Mouse (Mus musculus) midbrain, embryonic 13.5 days (tissue): ENCODE measurements around the gene Cep57l1. TPM values are rescaled to one million over a fixed set of nuclear protein-coding genes. Genes with fewer than 3 reads are reported as not detected.

ENCODE experiments used
- ATAC-seq: fragments of 200-750 bp; cut with Nextera tagmentation; 2 replicates; pipeline ENCODE4 v1.8.0; 2017; ENCODE audit warnings: mild to moderate bottlenecking, moderate TSS enrichment, moderate library complexity
- H3K27ac ChIP-seq: fragments of 300-500 bp; sonication (generic); 2 replicates; pipeline ENCODE4 v1.5.1; 2015; ENCODE audit warnings: inconsistent platforms, mild to moderate bottlenecking, moderate library complexity
- H3K27me3 ChIP-seq: fragments of 300-500 bp; sonication (generic); 2 replicates; pipeline ENCODE4 v1.6.1; 2015; ENCODE audit warnings: mild to moderate bottlenecking, inconsistent platforms
- H3K36me3 ChIP-seq: fragments of 300-500 bp; sonication (generic); 2 replicates; pipeline ENCODE4 v1.6.1; 2015; ENCODE audit warnings: mild to moderate bottlenecking, inconsistent platforms
- H3K4me1 ChIP-seq: fragments of 300-500 bp; sonication (generic); replicated peaks from 2 replicates; pipeline ENCODE4 v1.6.1; 2015; ENCODE audit warnings: inconsistent platforms
- H3K4me2 ChIP-seq: fragments of 300-500 bp; sonication (generic); replicated peaks from 2 replicates; pipeline ENCODE4 v1.6.1; 2015; ENCODE audit warnings: moderate library complexity, mild to moderate bottlenecking, inconsistent platforms
- H3K4me3 ChIP-seq: fragments of 300-500 bp; sonication (generic); replicated peaks from 2 replicates; pipeline ENCODE4 v1.5.1; 2015; ENCODE audit warnings: mild to moderate bottlenecking, inconsistent platforms
- H3K9ac ChIP-seq: fragments of 300-500 bp; sonication (generic); replicated peaks from 2 replicates; pipeline ENCODE4 v1.6.1; 2015; ENCODE audit warnings: mild to moderate bottlenecking, inconsistent platforms
- H3K9me3 ChIP-seq: fragments of 300-500 bp; sonication (generic); 2 replicates; pipeline ENCODE4 v1.6.1; 2016; ENCODE audit warnings: mild to moderate bottlenecking, inconsistent platforms
- WGBS: fragments of 180-500 bp; shearing (Covaris S2); methylation state at CpG from one replicate; pipeline ENCODE4 v1.1.7; 2015; 5-methylcytosine and 5-hydroxymethylcytosine counted together
- polyA plus RNA-seq: library from polyadenylated mRNA; unstranded; fragments of >200 nt; fragmentation: Nextera tagmentation; extraction: Ambion mirVana; gene quantifications from 2 replicates; pipeline ENCODE4 v1.2.1, GENCODE M21; 2015

The Cep57l1 gene
- polyA plus RNA-seq, 1 experiment from 2014 or later: 16.5 TPM

DNA sequence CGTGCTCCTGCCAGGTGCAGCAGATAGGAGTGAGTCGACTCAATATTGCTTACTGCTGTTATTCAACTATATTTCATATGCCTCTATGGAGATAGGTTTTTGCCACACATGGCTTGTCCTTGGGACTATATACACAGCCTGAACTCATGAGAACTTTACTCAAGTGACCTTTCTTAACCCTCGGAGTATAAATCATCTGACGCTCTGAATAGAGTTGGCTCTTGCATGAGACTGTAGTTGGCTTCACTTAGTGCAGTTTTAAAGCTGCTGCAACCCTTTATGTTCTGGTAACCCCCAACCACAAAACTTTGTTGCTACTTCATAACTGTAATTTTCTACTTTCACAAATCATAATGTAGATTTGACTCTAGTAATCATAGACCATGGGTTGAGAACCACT, 77.7 kb downstream of the Cep57l1 start:
- no peak overlapping the region for H3K4me3 ChIP-seq
- H3K27ac ChIP-seq: no peak overlapping the region
- no peak overlapping the region for H3K4me2 ChIP-seq
- 93% methylated on average over 4 of the region's 4 CpGs for WGBS
- H3K36me3 ChIP-seq: peaks cover 14% of the 10 kb centered on the region
- peaks cover 9% of the 10 kb centered on the region; the same call in 1 of the 2 replicates for H3K4me1 ChIP-seq
- no peaks in the 10 kb centered on the region for H3K9me3 ChIP-seq
- no peak overlapping the region for H3K9ac ChIP-seq
- no peaks in the 10 kb centered on the region for H3K27me3 ChIP-seq
- no peak for ATAC-seq

DNA sequence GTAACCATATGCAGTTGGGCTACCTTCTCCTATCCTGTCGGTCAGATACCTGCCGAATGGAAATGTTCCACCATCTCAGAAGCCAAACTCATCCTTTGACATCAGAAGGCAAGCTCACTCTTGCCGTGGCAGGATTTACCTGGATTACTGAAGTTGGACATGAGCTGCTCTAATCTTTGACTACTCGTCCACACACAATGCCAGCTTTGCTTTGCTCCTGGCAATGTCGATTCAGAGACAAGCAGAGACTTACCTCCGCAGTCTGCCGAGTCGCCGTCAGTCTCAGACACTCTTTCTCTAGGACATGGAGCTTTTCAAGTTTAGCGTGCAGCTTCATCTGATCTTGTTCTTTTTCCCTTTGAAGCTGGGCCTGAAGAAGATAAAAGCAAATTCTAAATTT, 78.9 kb downstream of the Cep57l1 start:
- Histone ChIP-seq H3K4me3 (no peak overlapping the region), H3K27me3 (no peaks in the 10 kb centered on the region), H3K9ac (no peak overlapping the region), H3K36me3 (peaks cover 14% of the 10 kb centered on the region), H3K4me2 (no peak overlapping the region), H3K9me3 (no peaks in the 10 kb centered on the region), H3K4me1 (peaks cover 7% of the 10 kb centered on the region; the same call in 1 of the 2 replicates), H3K27ac (no peak overlapping the region)
- no peak for ATAC-seq
- 94% methylated on average over 10 of the region's 10 CpGs for WGBS

DNA sequence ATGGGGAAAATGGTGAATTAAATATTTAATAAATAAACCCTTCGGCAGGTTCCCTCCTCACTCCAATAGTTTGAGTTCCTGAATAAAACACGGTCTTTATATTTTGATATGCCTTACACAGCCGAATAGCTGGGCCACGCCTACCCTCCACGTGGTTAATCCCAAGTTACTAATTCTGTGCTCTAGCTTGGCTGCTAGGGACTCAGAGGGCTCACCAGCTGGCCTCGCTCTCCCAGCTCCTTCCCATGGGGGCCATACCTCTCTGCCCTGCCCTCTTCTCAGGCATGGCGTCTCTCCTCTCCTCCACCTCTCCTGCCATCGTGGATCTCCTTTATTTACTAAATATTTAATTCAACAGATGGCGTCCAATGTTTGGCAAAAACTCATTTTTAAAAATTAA, 83.5 kb downstream of the Cep57l1 start:
- H3K9me3 ChIP-seq: no peaks in the 10 kb centered on the region
- H3K27ac ChIP-seq: no peak overlapping the region
- H3K9ac ChIP-seq: no peak overlapping the region
- H3K4me1 ChIP-seq: no peaks in the 10 kb centered on the region
- H3K4me3 ChIP-seq: no peak overlapping the region
- no peaks in the 10 kb centered on the region for H3K27me3 ChIP-seq
- 82% methylated on average over 9 of the region's 9 CpGs for WGBS
- peaks cover 11% of the 10 kb centered on the region for H3K36me3 ChIP-seq
- no peak overlapping the region for H3K4me2 ChIP-seq
- ATAC-seq: no peak

DNA sequence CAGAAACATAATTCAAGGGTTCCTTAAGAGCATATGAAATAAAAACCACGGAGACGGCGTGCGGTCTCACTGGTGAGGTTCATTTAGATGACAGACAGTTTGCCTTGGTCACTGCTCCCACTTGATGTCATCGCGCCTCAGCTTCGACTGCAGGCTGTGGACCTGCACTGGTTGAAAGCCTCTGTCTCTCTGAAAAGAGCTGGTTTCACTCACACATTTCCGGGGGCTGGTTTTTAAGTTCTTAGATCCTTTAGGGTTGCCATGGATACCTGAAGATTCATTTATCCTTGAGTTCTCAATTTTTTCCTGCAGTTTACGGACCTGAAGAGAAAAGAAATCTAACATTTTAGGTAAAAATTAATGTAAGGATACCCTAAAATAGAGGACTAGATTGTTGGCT, 90.1 kb downstream of the Cep57l1 start:
- no peak overlapping the region for H3K4me2 ChIP-seq
- no peak for ATAC-seq

DNA sequence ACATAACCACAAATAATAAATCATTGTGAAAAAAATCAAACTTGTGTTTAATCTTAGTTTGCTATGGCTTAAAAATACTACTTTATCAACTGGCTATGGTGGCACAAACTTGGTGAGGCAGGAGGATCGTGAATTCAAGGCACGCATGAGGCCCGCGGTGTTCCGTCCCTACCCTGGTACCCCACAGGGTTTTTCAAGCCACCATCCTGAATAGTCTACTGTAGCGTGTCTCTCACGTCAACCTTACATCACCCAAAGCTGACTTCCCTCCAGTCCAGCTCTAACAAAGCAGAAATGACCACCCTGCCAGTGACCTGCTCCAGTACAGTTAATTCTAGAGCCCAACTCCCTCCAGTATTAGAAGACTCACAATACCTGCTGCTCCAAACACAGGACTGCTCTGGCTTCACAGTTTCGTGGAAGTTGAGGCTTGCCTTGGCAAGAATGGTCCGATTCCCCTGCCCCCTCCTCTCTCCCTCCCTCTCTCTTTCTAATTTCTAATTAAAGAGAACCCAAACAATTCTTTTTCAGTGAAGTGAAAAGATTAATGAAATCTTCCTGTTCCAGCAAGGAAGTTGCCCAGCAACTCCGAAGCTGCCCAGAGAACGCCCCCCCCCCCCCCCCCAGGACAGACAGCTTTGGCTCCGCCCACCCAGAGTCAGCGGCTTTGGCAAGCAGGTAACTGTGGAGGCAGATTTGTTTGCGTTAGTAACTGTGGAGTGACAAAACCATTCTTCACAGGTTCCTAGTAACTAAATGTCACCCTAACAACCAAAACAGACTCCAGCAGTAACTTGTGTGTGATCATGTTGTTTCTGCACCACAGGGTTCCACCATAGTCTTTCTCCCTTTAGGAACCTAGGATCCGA, 93.4 kb downstream of the Cep57l1 start, which contains the start of gene Ccdc162:
TSS of gene Ccdc162 (minus strand) at position 606 of the 869 bp plus-strand sequence.
- H3K4me3 ChIP-seq: no peak within 1 kb of the TSS
- H3K27ac ChIP-seq: no peak within 1 kb of the TSS
- 0 out of 2 replicates have a peak, but pooled peaks have one; percentile 27 for ATAC-seq
- H3K36me3 ChIP-seq: no peaks in the 10 kb centered on the region
- H3K4me2 ChIP-seq: peak within 1 kb of the TSS; percentile 17; the same call in 1 of the 2 replicates
- H3K27me3 ChIP-seq: no peaks in the 10 kb centered on the region
- 42% methylated on average over 15 of the region's 15 CpGs for WGBS
- H3K9ac ChIP-seq: no peak within 1 kb of the TSS
- no peaks in the 10 kb centered on the region for H3K9me3 ChIP-seq
- H3K4me1 ChIP-seq: peaks cover 12% of the 10 kb centered on the region

More for the DNA sequence above, 90.1 kb downstream of the Cep57l1 start:
- Histone ChIP-seq H3K4me1 (peaks cover 12% of the 10 kb centered on the region), H3K36me3 (no peaks in the 10 kb centered on the region), H3K27ac (no peak overlapping the region), H3K27me3 (no peaks in the 10 kb centered on the region), H3K9ac (no peak overlapping the region), H3K9me3 (no peaks in the 10 kb centered on the region), H3K4me3 (no peak overlapping the region)
- WGBS: 62% methylated on average over 9 of the region's 9 CpGs

DNA sequence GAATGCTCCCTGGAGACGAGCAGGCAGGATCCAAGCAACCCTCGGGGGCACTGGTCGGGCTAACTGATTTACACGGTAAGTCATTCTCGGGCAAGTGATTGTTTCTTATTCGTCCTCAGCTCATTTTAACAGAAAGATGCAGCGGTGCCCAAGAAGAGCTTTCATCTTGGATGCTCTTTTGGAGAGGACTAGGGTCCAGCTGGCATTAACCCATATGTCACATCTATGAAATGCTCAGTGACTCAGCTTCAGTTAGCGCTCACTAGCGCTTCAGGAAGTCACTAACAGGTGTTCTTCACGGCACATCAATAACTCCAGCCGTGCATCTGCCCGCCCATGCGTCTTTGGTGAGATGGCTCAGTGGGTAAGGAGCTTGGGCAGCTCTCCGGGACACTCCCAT, 94.1 kb downstream of the Cep57l1 start:
- Histone ChIP-seq H3K4me1 (peaks cover 12% of the 10 kb centered on the region), H3K9me3 (no peaks in the 10 kb centered on the region), H3K36me3 (no peaks in the 10 kb centered on the region), H3K27ac (no peak overlapping the region), H3K9ac (no peak overlapping the region), H3K4me2 (0 out of 2 replicates have a peak overlapping the region, but pooled peaks have one; percentile 17), H3K4me3 (no peak overlapping the region), H3K27me3 (no peaks in the 10 kb centered on the region)
- no peak for ATAC-seq
- WGBS: 80% methylated on average over 14 of the region's 14 CpGs

DNA sequence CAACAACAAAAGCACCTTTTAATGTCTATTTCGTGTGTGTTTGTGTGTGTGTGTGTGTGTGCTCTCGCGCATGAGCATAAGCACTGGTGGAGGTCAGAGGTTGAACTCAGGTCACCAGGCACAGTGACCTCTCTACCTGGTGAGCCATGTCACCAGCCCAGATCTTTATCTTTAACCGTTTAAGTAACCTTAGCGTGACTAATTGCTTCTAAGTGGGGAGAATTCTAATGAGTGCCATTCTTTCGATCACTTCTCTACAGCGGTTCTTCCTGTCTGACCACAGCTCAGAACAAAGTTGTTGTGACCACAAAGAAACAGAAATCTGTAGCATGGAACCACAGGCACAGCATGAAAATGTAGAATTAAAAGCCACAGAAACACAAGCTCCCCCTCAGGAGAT, 98.2 kb downstream of the Cep57l1 start:
- Histone ChIP-seq H3K4me2 (no peak overlapping the region), H3K36me3 (no peaks in the 10 kb centered on the region), H3K9me3 (no peaks in the 10 kb centered on the region), H3K27ac (no peak overlapping the region), H3K9ac (no peak overlapping the region), H3K4me1 (peaks cover 11% of the 10 kb centered on the region), H3K4me3 (no peak overlapping the region), H3K27me3 (no peaks in the 10 kb centered on the region)
- ATAC-seq: no peak
- 34% methylated on average over 7 of the region's 7 CpGs for WGBS

DNA sequence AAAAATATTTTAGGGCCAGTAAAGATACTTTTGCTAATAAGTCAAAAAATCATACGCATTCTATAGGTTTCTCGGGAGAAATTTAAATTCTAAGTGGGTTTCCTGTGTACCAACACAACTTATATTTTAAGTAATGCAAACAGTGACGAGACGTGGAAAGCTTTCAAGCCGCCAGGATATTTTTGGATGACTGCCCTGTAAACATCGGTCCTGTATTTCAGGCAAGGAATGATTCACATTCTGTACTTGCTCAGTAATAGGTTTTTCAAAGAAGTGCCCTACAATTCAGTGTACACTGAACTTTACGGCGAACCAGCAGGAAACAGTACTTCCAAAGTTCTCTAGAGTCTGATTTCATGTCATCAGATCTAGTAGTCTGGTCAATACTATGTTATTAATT, 98.9 kb downstream of the Cep57l1 start:
- no peak overlapping the region for H3K27ac ChIP-seq
- H3K4me1 ChIP-seq: peaks cover 4% of the 10 kb centered on the region; the same call in 1 of the 2 replicates
- ATAC-seq: no peak
- H3K4me2 ChIP-seq: no peak overlapping the region
- H3K27me3 ChIP-seq: no peaks in the 10 kb centered on the region
- no peak overlapping the region for H3K4me3 ChIP-seq
- no peaks in the 10 kb centered on the region for H3K36me3 ChIP-seq
- H3K9ac ChIP-seq: no peak overlapping the region
- 96% methylated on average over 8 of the region's 8 CpGs for WGBS
- H3K9me3 ChIP-seq: no peaks in the 10 kb centered on the region

DNA sequence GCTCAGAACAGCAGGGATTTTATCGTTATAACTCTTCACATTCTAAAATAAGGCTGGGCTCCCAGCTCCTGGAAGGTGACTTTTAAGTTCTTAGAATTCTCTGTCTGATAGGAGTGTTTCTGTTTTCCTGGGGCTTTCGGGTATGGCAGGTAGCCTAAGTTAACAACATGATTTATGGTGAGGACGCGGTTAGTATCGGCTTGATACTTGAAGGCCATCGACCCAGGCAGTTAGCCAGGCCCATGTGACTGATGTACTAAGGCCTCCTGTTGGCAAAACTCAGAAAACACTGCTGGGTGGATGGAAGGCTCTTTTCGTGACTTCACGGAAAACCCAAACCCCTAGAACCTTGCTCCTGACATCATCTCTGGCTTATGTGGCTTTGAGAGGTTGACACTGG, 100.3 kb downstream of the Cep57l1 start:
- no peak overlapping the region for H3K9ac ChIP-seq
- H3K4me1 ChIP-seq: no peaks in the 10 kb centered on the region
- no peaks in the 10 kb centered on the region for H3K36me3 ChIP-seq
- no peak overlapping the region for H3K4me2 ChIP-seq
- H3K27ac ChIP-seq: no peak overlapping the region
- ATAC-seq: no peak
- no peaks in the 10 kb centered on the region for H3K9me3 ChIP-seq
- H3K27me3 ChIP-seq: no peaks in the 10 kb centered on the region
- no peak overlapping the region for H3K4me3 ChIP-seq
- 95% methylated on average over 8 of the region's 8 CpGs for WGBS

DNA sequence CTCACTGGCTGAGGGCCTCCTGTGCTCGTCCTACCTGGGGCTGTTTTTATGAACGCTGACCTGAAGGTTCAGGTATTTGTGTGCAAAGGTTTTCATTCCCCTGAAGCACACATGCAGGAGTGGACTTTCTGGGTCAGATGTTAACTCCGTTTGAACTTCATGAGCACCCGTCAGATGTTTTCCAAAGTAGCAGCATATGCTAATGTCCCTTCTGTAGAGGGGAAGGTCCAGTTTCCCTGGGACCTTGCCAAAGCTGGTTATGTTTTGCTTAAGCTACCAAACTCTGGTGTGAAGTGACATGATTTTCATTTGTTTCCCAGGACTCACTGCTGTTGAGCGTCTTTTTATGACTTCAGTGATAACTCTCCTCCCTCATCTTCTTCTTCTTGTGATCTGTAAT, 110.0 kb downstream of the Cep57l1 start:
- H3K4me3 ChIP-seq: no peak overlapping the region
- no peak overlapping the region for H3K4me2 ChIP-seq
- ATAC-seq: no peak
- H3K36me3 ChIP-seq: no peaks in the 10 kb centered on the region
- no peak overlapping the region for H3K9ac ChIP-seq
- H3K4me1 ChIP-seq: no peaks in the 10 kb centered on the region
- no peak overlapping the region for H3K27ac ChIP-seq
- no peaks in the 10 kb centered on the region for H3K9me3 ChIP-seq
- 87% methylated on average over 5 of the region's 5 CpGs for WGBS
- no peaks in the 10 kb centered on the region for H3K27me3 ChIP-seq

DNA sequence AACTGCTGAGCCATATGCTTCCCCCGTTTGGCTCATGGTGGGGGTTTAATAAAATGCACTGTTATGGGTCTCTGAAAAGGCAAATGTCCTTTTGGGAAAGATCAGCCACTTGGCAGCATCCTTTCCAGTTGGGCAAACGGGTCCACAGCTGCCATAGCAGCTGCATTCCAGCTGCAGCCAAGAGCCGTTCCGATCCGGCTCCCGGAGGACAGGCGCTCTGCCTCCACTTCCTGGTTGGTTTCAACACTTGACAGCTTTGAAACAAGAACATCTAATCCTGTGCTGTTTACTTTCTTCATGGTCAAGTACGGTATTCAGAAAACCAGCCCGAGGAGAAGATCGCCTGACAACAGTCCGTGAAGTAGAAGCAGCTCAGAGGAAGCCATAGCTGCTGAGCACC, 112.6 kb downstream of the Cep57l1 start:
- Histone ChIP-seq H3K9me3 (no peaks in the 10 kb centered on the region), H3K9ac (no peak overlapping the region), H3K27me3 (peaks cover 2% of the 10 kb centered on the region; the same call in 1 of the 2 replicates), H3K36me3 (no peaks in the 10 kb centered on the region), H3K4me2 (no peak overlapping the region), H3K4me1 (no peaks in the 10 kb centered on the region), H3K4me3 (no peak overlapping the region), H3K27ac (no peak overlapping the region)
- WGBS: 85% methylated on average over 11 of the region's 11 CpGs
- ATAC-seq: no peak

DNA sequence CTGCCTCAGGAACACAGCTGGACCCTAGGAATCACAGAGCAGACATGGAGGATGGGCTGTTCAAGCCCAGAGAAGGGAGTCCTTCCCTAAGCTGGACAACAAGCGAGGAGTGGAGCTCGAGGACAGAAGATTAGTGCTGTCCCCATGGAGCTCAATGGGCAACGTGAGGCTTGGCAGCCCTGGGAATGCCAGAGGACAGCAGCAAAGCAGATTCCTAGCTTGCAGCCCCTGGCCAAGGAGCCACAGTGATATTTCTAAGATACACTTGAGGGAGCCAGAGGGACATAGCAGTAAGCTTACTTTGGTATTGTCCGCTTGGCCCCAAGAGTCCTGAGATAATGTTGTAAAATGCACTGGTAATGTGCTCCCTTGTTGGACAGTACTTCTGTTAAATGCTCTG, 118.7 kb downstream of the Cep57l1 start:
- H3K27me3 ChIP-seq: peaks cover 11% of the 10 kb centered on the region; the same call in 1 of the 2 replicates
- ATAC-seq: no peak
- H3K27ac ChIP-seq: no peak overlapping the region
- H3K9me3 ChIP-seq: peaks cover 5% of the 10 kb centered on the region; the same call in 1 of the 2 replicates
- H3K4me1 ChIP-seq: 0 out of 2 replicates have a peak, but pooled peaks cover 4% of the 10 kb centered on the region
- no peak overlapping the region for H3K9ac ChIP-seq
- no peak overlapping the region for H3K4me2 ChIP-seq
- 47% methylated on average over 4 of the region's 4 CpGs for WGBS
- no peak overlapping the region for H3K4me3 ChIP-seq
- no peaks in the 10 kb centered on the region for H3K36me3 ChIP-seq
